Mouse (Mus musculus): ENCODE results near the gene Ctsg. TPM values are rescaled to one million over a fixed set of nuclear protein-coding genes. Genes with fewer than 3 reads are reported as not detected.
"Not testable (repeated sequence)": the region's sequence is repeated elsewhere in the genome, so short reads cannot be mapped to it uniquely, and the experiment has no call there.

Gene Ctsg
- polyA plus RNA-seq (2014; fragmentation: Nextera tagmentation; extraction: Ambion mirVana): 0.21 TPM in 1 of 2 replicates, not detected in the other

DNA sequence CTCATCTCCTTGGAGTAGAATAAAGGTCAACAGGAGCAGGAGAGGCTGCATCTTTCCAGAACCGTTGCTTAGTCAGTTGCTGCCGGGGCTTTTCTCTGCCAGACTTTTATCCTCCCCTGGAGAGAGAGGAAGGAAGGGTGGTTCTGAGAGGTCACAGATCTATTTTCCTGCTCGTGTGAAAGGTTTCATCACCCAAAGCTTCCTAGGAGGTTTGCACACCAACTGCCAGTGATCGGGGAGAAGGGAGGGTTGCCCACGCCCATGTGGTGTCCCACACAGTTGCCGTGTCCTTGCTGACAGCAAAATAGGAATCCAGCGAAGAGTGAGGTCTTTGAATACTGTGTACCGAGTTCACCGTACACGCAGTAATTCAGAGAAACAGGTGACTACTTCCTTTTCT, at the start of gene Ctsg:
Ctsg (minus strand) TSS at position 189 of the 400 bp plus-strand sequence.
- Histone ChIP-seq H3K9ac (ENCODE audit: low read depth, low read length) (no peak within 1 kb of the TSS), H3K4me1 (ENCODE audit: control insufficient read depth, insufficient read depth, low read length) (peaks cover 5% of the 10 kb centered on the region; the same call in 1 of the 2 replicates), H3K9me3 (replicated peaks; ENCODE audit: control insufficient read depth, low read length) (no peaks in the 10 kb centered on the region), H3K27me3 (ENCODE audit: control insufficient read depth, insufficient read depth, low read length) (no peaks in the 10 kb centered on the region), H3K27ac (ENCODE audit: low read depth, low read length) (no peak within 1 kb of the TSS), H3K4me3 (ENCODE audit: low read depth, low read length) (no peak within 1 kb of the TSS), H3K36me3 (ENCODE audit: control insufficient read depth, insufficient read depth, low read length) (no peaks in the 10 kb centered on the region), H3K4me2 (no peak within 1 kb of the TSS)
- WGBS (ENCODE audit: insufficient replicate concordance): 62% methylated on average over 10 of the region's 10 CpGs
- ATAC-seq (replicated peaks; ENCODE audit: insufficient number of reproducible peaks, low FRiP score, low TSS enrichment): no peak

DNA sequence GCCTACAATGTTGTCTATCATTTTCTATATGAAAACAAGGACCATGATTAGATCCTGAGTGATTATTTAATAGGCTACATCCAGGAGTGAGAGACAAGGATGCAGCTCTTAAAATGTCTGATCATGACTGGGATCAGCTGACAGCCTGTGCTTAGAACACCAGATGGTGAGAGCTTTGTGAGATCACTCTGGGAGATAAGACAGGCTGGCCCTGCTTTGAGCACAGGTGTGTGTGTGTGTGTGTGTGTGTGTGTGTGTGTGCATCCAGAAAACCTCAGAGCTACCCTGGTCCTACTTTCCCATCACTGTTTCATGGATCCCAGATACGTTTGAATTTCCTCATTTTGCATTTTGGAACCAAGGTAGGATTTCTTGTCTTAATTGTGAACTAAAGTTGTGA, 31.3 kb upstream of the Ctsg start:
- not testable (repeated sequence) for H3K4me1 ChIP-seq (ENCODE audit: control insufficient read depth, insufficient read depth, low read length); ATAC-seq (replicated peaks; ENCODE audit: insufficient number of reproducible peaks, low FRiP score, low TSS enrichment); H3K27ac ChIP-seq (ENCODE audit: low read depth, low read length); H3K27me3 ChIP-seq (ENCODE audit: control insufficient read depth, insufficient read depth, low read length); H3K4me3 ChIP-seq (ENCODE audit: low read depth, low read length); H3K4me2 ChIP-seq; H3K36me3 ChIP-seq (ENCODE audit: control insufficient read depth, insufficient read depth, low read length); H3K9ac ChIP-seq (ENCODE audit: low read depth, low read length); H3K9me3 ChIP-seq (replicated peaks; ENCODE audit: control insufficient read depth, low read length)
- WGBS (ENCODE audit: insufficient replicate concordance): 74% methylated on average over 1 of the region's 1 CpGs

DNA sequence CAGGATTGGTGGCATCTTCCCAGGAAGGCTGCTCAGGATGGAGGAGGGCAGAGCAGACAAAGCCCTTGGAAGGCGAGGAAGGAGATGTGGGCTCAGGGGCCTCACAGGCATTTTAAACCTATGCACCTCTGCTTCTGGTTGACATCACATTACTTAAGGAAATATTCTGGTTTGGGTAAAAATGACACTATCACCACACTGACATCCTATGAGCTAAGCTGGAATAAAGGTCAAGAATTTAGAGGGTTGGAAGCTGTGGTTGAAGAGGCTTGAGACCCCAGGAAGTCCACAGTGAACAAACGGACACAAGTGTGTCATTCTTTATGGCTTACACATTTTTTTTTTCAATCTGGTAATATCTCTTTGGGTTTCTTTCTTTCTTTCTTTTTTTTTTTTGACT, 30.1 kb upstream of the Ctsg start, which contains the start of gene Gzmd:
Gzmd (minus strand) TSS at position 101 of the 400 bp plus-strand sequence.
- H3K4me3 ChIP-seq (ENCODE audit: low read depth, low read length); H3K9ac ChIP-seq (ENCODE audit: low read depth, low read length); H3K27ac ChIP-seq (ENCODE audit: low read depth, low read length); H3K36me3 ChIP-seq (ENCODE audit: control insufficient read depth, insufficient read depth, low read length); H3K9me3 ChIP-seq (replicated peaks; ENCODE audit: control insufficient read depth, low read length); H3K4me2 ChIP-seq; ATAC-seq (replicated peaks; ENCODE audit: insufficient number of reproducible peaks, low FRiP score, low TSS enrichment); H3K4me1 ChIP-seq (ENCODE audit: control insufficient read depth, insufficient read depth, low read length); H3K27me3 ChIP-seq (ENCODE audit: control insufficient read depth, insufficient read depth, low read length): not testable (repeated sequence)
- WGBS (ENCODE audit: insufficient replicate concordance): 82% methylated on average over 2 of the region's 2 CpGs

DNA sequence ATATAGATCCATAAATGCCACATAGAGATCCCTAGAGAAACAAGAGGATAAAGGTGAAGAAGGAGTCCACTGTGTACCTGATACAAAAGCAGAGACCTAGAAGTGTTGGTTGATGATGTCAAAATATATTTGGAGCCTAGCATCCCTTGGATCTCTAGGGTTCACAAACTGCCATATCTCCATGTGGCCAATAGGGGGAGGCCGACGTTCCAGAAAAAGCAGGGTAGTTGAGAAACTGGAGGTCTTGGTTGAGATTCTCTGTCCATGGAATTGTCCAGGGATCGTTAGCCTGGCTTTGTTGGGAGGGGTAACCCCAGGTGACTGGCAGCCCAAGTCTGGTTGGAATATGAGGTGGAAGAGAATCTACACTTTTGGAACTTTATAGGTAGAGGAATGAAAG, 26.0 kb upstream of the Ctsg start:
- WGBS (ENCODE audit: insufficient replicate concordance): 38% methylated on average over 3 of the region's 3 CpGs

DNA sequence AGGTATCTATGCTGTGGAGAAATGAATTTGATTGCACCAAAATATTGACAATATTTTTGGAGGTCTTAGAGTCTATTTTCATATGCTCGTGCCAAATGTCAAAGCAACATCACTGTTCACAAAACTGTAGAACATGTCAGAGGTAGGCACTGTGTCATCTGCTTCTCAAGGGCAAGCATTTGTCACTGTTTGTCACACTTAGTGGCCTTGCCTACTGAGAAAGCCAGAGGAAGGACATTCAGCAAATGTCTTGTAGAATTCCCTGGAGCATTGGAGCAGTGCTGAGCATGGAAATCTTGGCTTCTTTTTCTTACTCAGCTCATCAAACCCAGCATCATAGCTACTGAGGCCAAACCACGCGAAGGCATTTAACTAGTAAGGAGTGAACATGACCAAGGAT, 21.1 kb upstream of the Ctsg start:
- H3K27me3 ChIP-seq (ENCODE audit: control insufficient read depth, insufficient read depth, low read length): no peaks in the 10 kb centered on the region
- no peak overlapping the region for H3K9ac ChIP-seq (ENCODE audit: low read depth, low read length)
- H3K9me3 ChIP-seq (replicated peaks; ENCODE audit: control insufficient read depth, low read length): no peaks in the 10 kb centered on the region
- H3K4me1 ChIP-seq (ENCODE audit: control insufficient read depth, insufficient read depth, low read length): no peaks in the 10 kb centered on the region
- 81% methylated on average over 3 of the region's 3 CpGs for WGBS (ENCODE audit: insufficient replicate concordance)
- no peak overlapping the region for H3K4me2 ChIP-seq
- no peak for ATAC-seq (replicated peaks; ENCODE audit: insufficient number of reproducible peaks, low FRiP score, low TSS enrichment)
- no peak overlapping the region for H3K27ac ChIP-seq (ENCODE audit: low read depth, low read length)
- no peaks in the 10 kb centered on the region for H3K36me3 ChIP-seq (ENCODE audit: control insufficient read depth, insufficient read depth, low read length)
- no peak overlapping the region for H3K4me3 ChIP-seq (ENCODE audit: low read depth, low read length)

More for the DNA sequence above, 26.0 kb upstream of the Ctsg start:
- no peaks in the 10 kb centered on the region for H3K27me3 ChIP-seq (ENCODE audit: control insufficient read depth, insufficient read depth, low read length)
- ATAC-seq (replicated peaks; ENCODE audit: insufficient number of reproducible peaks, low FRiP score, low TSS enrichment): no peak
- H3K4me3 ChIP-seq (ENCODE audit: low read depth, low read length): no peak overlapping the region
- no peaks in the 10 kb centered on the region for H3K4me1 ChIP-seq (ENCODE audit: control insufficient read depth, insufficient read depth, low read length)
- H3K9me3 ChIP-seq (replicated peaks; ENCODE audit: control insufficient read depth, low read length): no peaks in the 10 kb centered on the region
- H3K4me2 ChIP-seq: no peak overlapping the region
- H3K27ac ChIP-seq (ENCODE audit: low read depth, low read length): no peak overlapping the region
- H3K9ac ChIP-seq (ENCODE audit: low read depth, low read length): no peak overlapping the region
- no peaks in the 10 kb centered on the region for H3K36me3 ChIP-seq (ENCODE audit: control insufficient read depth, insufficient read depth, low read length)

DNA sequence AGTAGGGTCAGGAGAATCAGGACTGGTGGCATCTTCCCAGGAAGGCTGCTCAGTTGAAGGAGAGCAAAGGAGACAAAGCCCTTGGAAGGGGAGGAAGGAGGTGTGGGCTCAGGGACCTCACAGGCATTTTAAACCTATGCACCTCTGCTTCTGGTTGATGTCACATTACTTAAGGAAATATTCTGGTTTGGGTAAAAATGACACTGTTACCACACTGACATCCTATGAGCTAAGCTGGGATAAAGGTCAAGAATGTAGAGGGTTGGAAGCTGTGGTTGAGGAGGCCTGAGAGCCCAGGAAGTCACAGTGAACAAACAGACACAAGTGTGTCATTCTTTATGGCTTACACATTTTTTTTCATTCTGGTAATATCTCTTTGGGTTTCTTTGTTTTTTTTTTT, 18.2 kb upstream of the Ctsg start, which contains the start of gene Gzme:
Gzme (minus strand) TSS at position 101 of the 400 bp plus-strand sequence.
- Histone ChIP-seq H3K4me3 (ENCODE audit: low read depth, low read length) (no peak within 1 kb of the TSS), H3K9me3 (replicated peaks; ENCODE audit: control insufficient read depth, low read length) (no peaks in the 10 kb centered on the region), H3K36me3 (ENCODE audit: control insufficient read depth, insufficient read depth, low read length) (no peaks in the 10 kb centered on the region), H3K9ac (ENCODE audit: low read depth, low read length) (no peak within 1 kb of the TSS), H3K27ac (ENCODE audit: low read depth, low read length) (no peak within 1 kb of the TSS), H3K4me2 (no peak within 1 kb of the TSS), H3K27me3 (ENCODE audit: control insufficient read depth, insufficient read depth, low read length) (no peaks in the 10 kb centered on the region), H3K4me1 (ENCODE audit: control insufficient read depth, insufficient read depth, low read length) (no peaks in the 10 kb centered on the region)
- ATAC-seq (replicated peaks; ENCODE audit: insufficient number of reproducible peaks, low FRiP score, low TSS enrichment): no peak

DNA sequence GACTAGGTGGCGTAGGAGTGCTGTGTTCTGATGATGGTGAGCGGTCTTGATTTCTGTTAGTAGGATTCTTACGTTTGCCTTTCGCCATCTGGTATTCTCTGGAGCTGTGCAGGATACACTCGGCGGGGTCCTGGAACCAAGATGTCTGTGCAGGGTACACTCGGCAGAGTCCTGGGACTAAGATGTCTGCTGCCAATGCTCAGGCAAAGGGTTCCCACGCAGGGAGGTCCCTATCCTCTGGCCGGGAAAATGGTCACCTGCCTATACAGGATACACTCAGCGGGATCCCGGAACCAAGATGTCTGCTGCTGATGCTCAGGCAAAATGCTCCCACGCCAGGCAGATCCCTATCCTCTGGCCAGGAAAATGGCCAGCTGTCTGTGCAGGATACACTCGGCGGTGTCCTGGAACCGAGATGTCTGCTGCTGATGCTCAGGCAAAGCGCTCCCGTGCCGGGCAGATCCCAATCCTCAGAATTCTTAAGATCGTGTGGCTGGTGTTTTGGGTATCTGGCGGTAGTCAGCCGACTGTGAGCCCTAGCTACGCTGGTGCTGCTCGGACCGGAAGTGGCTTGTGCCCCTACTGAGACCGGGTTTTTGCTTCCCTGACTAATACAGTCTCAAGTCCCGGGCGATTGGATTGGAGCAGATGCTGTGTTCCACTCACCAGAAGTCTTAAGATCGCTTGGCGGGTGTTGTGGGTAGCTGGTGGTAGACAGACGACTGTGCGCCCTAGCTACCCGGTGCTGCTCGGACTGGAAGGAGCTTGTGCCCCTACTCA, 13.3 kb upstream of the Ctsg start:
- H3K9me3 ChIP-seq (replicated peaks; ENCODE audit: control insufficient read depth, low read length); H3K27me3 ChIP-seq (ENCODE audit: control insufficient read depth, insufficient read depth, low read length); H3K4me2 ChIP-seq; ATAC-seq (replicated peaks; ENCODE audit: insufficient number of reproducible peaks, low FRiP score, low TSS enrichment); H3K4me1 ChIP-seq (ENCODE audit: control insufficient read depth, insufficient read depth, low read length); H3K9ac ChIP-seq (ENCODE audit: low read depth, low read length); H3K27ac ChIP-seq (ENCODE audit: low read depth, low read length); H3K36me3 ChIP-seq (ENCODE audit: control insufficient read depth, insufficient read depth, low read length); H3K4me3 ChIP-seq (ENCODE audit: low read depth, low read length): not testable (repeated sequence)
- WGBS (ENCODE audit: insufficient replicate concordance): 82% methylated on average over 33 of the region's 33 CpGs

DNA sequence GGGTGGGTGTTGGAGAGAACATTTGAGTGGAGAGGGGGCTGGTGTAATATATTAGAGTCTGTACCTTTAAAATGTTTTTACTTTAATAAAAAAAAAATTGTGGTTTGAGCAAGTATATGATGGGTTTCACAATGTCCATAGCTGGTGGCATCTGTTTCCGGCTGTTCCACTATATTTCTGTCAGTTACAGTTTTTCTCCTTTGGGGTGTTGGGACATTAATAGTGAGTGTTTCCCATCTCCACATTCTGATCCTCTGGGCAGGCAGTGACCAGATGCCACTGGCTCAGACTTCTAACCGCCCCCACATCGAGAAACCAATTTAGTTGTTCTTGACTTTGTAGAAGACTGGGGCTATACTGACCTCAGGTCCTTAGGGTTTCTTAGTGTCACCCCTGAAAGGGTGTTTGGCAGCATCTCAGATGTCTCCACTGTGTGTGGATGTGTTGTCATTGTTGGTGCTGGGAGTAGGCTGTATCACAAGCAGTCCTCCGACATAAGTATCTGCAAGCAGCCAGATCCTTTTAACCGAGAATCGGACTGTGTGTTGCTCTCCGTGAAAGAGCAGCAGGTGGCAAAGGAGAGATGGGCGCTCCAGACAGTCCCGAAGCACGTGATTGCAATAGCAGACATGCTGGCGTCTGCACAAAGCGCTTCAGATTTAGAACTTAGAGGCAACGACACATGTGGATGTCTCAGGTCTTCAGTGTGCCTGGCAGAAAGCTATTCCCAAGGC, 3.2 kb upstream of the Ctsg start:
- Histone ChIP-seq H3K4me2 (no peak overlapping the region), H3K9ac (ENCODE audit: low read depth, low read length) (no peak overlapping the region), H3K4me3 (ENCODE audit: low read depth, low read length) (no peak overlapping the region), H3K36me3 (ENCODE audit: control insufficient read depth, insufficient read depth, low read length) (no peaks in the 10 kb centered on the region), H3K4me1 (ENCODE audit: control insufficient read depth, insufficient read depth, low read length) (no peaks in the 10 kb centered on the region), H3K27ac (ENCODE audit: low read depth, low read length) (no peak overlapping the region), H3K9me3 (replicated peaks; ENCODE audit: control insufficient read depth, low read length) (no peaks in the 10 kb centered on the region), H3K27me3 (ENCODE audit: control insufficient read depth, insufficient read depth, low read length) (no peaks in the 10 kb centered on the region)
- 68% methylated on average over 13 of the region's 13 CpGs for WGBS (ENCODE audit: insufficient replicate concordance)
- no peak for ATAC-seq (replicated peaks; ENCODE audit: insufficient number of reproducible peaks, low FRiP score, low TSS enrichment)
